Mouse (Mus musculus) neural tube, embryonic 14.5 days (tissue): Measurements from ENCODE around the gene Sbf2. TPM values are rescaled to one million over a fixed set of nuclear protein-coding genes. Genes with fewer than 3 reads are reported as not detected.

ENCODE experiments used
- ATAC-seq: fragments of 200-750 bp; cut with Nextera tagmentation; 2 replicates; pipeline ENCODE4 v1.8.0; 2017; ENCODE audit warnings: low read depth, mild to moderate bottlenecking, moderate TSS enrichment, moderate library complexity
- H3K27ac ChIP-seq: fragments of 300-500 bp; sonication (generic); 2 replicates; pipeline ENCODE4 v1.5.1; 2014; ENCODE audit warnings: low read depth, mild to moderate bottlenecking, control low read depth, low read length, moderate library complexity, mixed read lengths
- H3K27me3 ChIP-seq: fragments of 300-500 bp; sonication (generic); 2 replicates; pipeline ENCODE4 v1.6.1; 2014; ENCODE audit warnings: low read length; ENCODE audit not compliant: control insufficient read depth, insufficient read depth
- H3K36me3 ChIP-seq: fragments of 300-500 bp; sonication (generic); 2 replicates; pipeline ENCODE4 v1.6.1; 2014; ENCODE audit warnings: low read length, mixed read lengths; ENCODE audit not compliant: control insufficient read depth, insufficient read depth
- H3K4me1 ChIP-seq: fragments of 300-500 bp; sonication (generic); 2 replicates; pipeline ENCODE4 v1.6.1; 2014; ENCODE audit warnings: low read length; ENCODE audit not compliant: control insufficient read depth, insufficient read depth
- H3K4me2 ChIP-seq: fragments of 300-500 bp; sonication (generic); 2 replicates; pipeline ENCODE4 v1.6.1; 2014; ENCODE audit warnings: mild to moderate bottlenecking, low read depth, low read length, control low read depth
- H3K4me3 ChIP-seq: fragments of 300-500 bp; sonication (generic); 2 replicates; pipeline ENCODE4 v1.5.1; 2014; ENCODE audit warnings: low read depth, low read length, control low read depth, mixed read lengths
- H3K9ac ChIP-seq: fragments of 300-500 bp; sonication (generic); replicated peaks from 2 replicates; pipeline ENCODE4 v1.6.1; 2014; ENCODE audit warnings: low read depth, mild to moderate bottlenecking, control low read depth, low read length, mixed read lengths
- H3K9me3 ChIP-seq: fragments of 300-500 bp; sonication (generic); 2 replicates; pipeline ENCODE4 v1.6.1; 2016; ENCODE audit warnings: low read length; ENCODE audit not compliant: control insufficient read depth
- WGBS: fragments of 180-500 bp; shearing (Covaris S2); extraction: QIAGEN DNeasy Blood & Tissue Kit; methylation state at CpG from one replicate; pipeline ENCODE4 v1.1.7; 2014; 5-methylcytosine and 5-hydroxymethylcytosine counted together
- polyA plus RNA-seq: library from polyadenylated mRNA; unstranded; fragments of >200 nt; fragmentation: Nextera tagmentation; extraction: Ambion mirVana; gene quantifications from 2 replicates; pipeline ENCODE4 v1.2.1, GENCODE M21; 2014

The Sbf2 gene
- polyA plus RNA-seq, 1 experiment from 2014 or later = 83.1 TPM

GRCm38 (mm10) chr7:110626186-110627098 lies 11.7 kb upstream of the Sbf2 start:
- Histone ChIP-seq H3K4me3 (no peak overlapping the region), H3K27me3 (peaks cover 36% of the 10 kb centered on the region), H3K4me2 (peak overlapping the region; percentile 67; the same call in 1 of the 2 replicates), H3K9me3 (no peaks in the 10 kb centered on the region), H3K36me3 (no peaks in the 10 kb centered on the region), H3K9ac (no peak overlapping the region), H3K4me1 (peaks cover 27% of the 10 kb centered on the region), H3K27ac (no peak overlapping the region)
- ATAC-seq = no peak
- 3% methylated on average over 28 of the region's 28 CpGs for WGBS

- no peak for ATAC-seq
- Histone ChIP-seq H3K27me3 (peaks cover 36% of the 10 kb centered on the region), H3K36me3 (no peaks in the 10 kb centered on the region), H3K4me3 (no peak overlapping the region), H3K9ac (no peak overlapping the region), H3K4me2 (no peak overlapping the region), H3K4me1 (peaks cover 27% of the 10 kb centered on the region), H3K9me3 (no peaks in the 10 kb centered on the region), H3K27ac (no peak overlapping the region)
- 57% methylated on average over 10 of the region's 10 CpGs for whole genome bisulfite sequencing
These were observed 10.8 kb upstream of the Sbf2 start for GRCm38 (mm10) chr7:110625489-110625888.

- 86% methylated on average over 13 of the region's 13 CpGs for WGBS
- no peaks in the 10 kb centered on the region for H3K36me3 ChIP-seq
These were observed 10.2 kb upstream of the Sbf2 start for GRCm38 (mm10) chr7:110624961-110625360.

GRCm38 (mm10) chr7:110624067-110624466 lies 9.3 kb upstream of the Sbf2 start:
- H3K36me3 ChIP-seq = no peaks in the 10 kb centered on the region
- H3K27ac ChIP-seq = no peak overlapping the region
- H3K9ac ChIP-seq = no peak overlapping the region
- no peaks in the 10 kb centered on the region for H3K9me3 ChIP-seq
- no peak overlapping the region for H3K4me3 ChIP-seq
- peaks cover 21% of the 10 kb centered on the region for H3K4me1 ChIP-seq
- no peak overlapping the region for H3K4me2 ChIP-seq
- ATAC-seq = no peak
- H3K27me3 ChIP-seq = peaks cover 28% of the 10 kb centered on the region
- WGBS = 49% methylated on average over 2 of the region's 2 CpGs

More at GRCm38 (mm10) chr7:110624961-110625360, 10.2 kb upstream of the Sbf2 start:
- Histone ChIP-seq H3K9ac (no peak overlapping the region), H3K9me3 (no peaks in the 10 kb centered on the region), H3K4me2 (no peak overlapping the region), H3K27ac (no peak overlapping the region), H3K4me1 (peaks cover 25% of the 10 kb centered on the region), H3K4me3 (no peak overlapping the region), H3K27me3 (peaks cover 35% of the 10 kb centered on the region)
- no peak for ATAC-seq

GRCm38 (mm10) chr7:110619086-110619611 lies 4.4 kb upstream of the Sbf2 start:
- no peaks in the 10 kb centered on the region for H3K27me3 ChIP-seq
- ATAC-seq = no peak
- no peaks in the 10 kb centered on the region for H3K4me1 ChIP-seq

GRCm38 (mm10) chr7:110615792-110616191 lies 1.1 kb upstream of the Sbf2 start:
- WGBS = 14% methylated on average over 11 of the region's 11 CpGs
- Histone ChIP-seq H3K9me3 (no peaks in the 10 kb centered on the region), H3K36me3 (no peaks in the 10 kb centered on the region), H3K4me3 (peak overlapping the region; percentile 96; the same call in 1 of the 2 replicates), H3K27ac (no peak overlapping the region), H3K9ac (no peak overlapping the region), H3K4me1 (0 out of 2 replicates have a peak, but pooled peaks cover 3% of the 10 kb centered on the region), H3K27me3 (no peaks in the 10 kb centered on the region), H3K4me2 (peak overlapping the region; percentile 84; the same call in 1 of the 2 replicates)
- no peak for ATAC-seq

More at GRCm38 (mm10) chr7:110619086-110619611, 4.4 kb upstream of the Sbf2 start:
- 55% methylated on average over 9 of the region's 9 CpGs for WGBS
- Histone ChIP-seq H3K9ac (no peak overlapping the region), H3K4me2 (no peak overlapping the region), H3K9me3 (no peaks in the 10 kb centered on the region), H3K27ac (no peak overlapping the region), H3K36me3 (no peaks in the 10 kb centered on the region), H3K4me3 (no peak overlapping the region)

- peak; percentile 23 for ATAC-seq
- peak overlapping the region; percentile 95 for H3K9ac ChIP-seq
- H3K4me1 ChIP-seq = 0 out of 2 replicates have a peak, but pooled peaks cover 3% of the 10 kb centered on the region
- H3K36me3 ChIP-seq = no peaks in the 10 kb centered on the region
- no peaks in the 10 kb centered on the region for H3K9me3 ChIP-seq
- H3K27ac ChIP-seq = peak overlapping the region; percentile 98
- peak overlapping the region; percentile 84 for H3K4me2 ChIP-seq
- no peaks in the 10 kb centered on the region for H3K27me3 ChIP-seq
- WGBS = 3% methylated on average over 20 of the region's 20 CpGs
- peak overlapping the region; percentile 96 for H3K4me3 ChIP-seq
These were observed 469 bp upstream of the Sbf2 start for GRCm38 (mm10) chr7:110615151-110615631.

- WGBS = 2% methylated on average over 17 of the region's 17 CpGs
- H3K4me1 ChIP-seq = 0 out of 2 replicates have a peak, but pooled peaks cover 3% of the 10 kb centered on the region
- H3K27me3 ChIP-seq = no peaks in the 10 kb centered on the region
- ATAC-seq = peak; percentile 42
- H3K4me3 ChIP-seq = peak overlapping the region; percentile 96
- no peaks in the 10 kb centered on the region for H3K36me3 ChIP-seq
- no peaks in the 10 kb centered on the region for H3K9me3 ChIP-seq
- peak overlapping the region; percentile 98 for H3K27ac ChIP-seq
- peak overlapping the region; percentile 95 for H3K9ac ChIP-seq
- peak overlapping the region; percentile 84 for H3K4me2 ChIP-seq
These were observed 1.2 kb downstream of the Sbf2 start for GRCm38 (mm10) chr7:110613381-110614132.
